Mouse (Mus musculus) gastrocnemius, postnatal 14 days (tissue): Measurements from ENCODE around the gene Prdx2. TPM values are rescaled to one million over a fixed set of nuclear protein-coding genes. Genes with fewer than 3 reads are reported as not detected.

Experiments used
- DNase-seq: peaks from one replicate; pipeline ENCODE4 v3.0.0; 2021; ENCODE audit warnings: mixed read lengths
- intact Hi-C: fragments of 180-260 bp; cut with DNase I; formaldehyde crosslinking; loops from one replicate; pipeline ENCODE4 v1.15.1; 2025; ENCODE audit warnings: low total_unique reads
- microRNA-seq, 2 experiments: library from miRNA; unstranded; fragments of <30 nt; microRNA quantifications; one replicate each; pipeline ENCODE4 v1.2.0; 2021
- total RNA-seq, 2 experiments: library from RNA; stranded (reverse); gene quantifications; 2 replicates each; pipeline ENCODE4 v1.2.3; 2021

Prdx2 gene
- total RNA-seq, 2 experiments from 2014 or later = 224 to 248 TPM

GRCm38 (mm10) chr8:84989810-84990209 lies 20.4 kb downstream of the Prdx2 start:
- peak; percentile 93 for DNase-seq
- intact Hi-C loops = no loop called here

GRCm38 (mm10) chr8:84990349-84990748 lies 21.0 kb downstream of the Prdx2 start, which contains the start of gene Hook2:
Hook2 (plus strand) TSS chr8:84990603.
- intact Hi-C loops = no loop called here
- DNase-seq = peak; percentile 96

GRCm38 (mm10) chr8:84990836-84991235 lies 21.4 kb downstream of the Prdx2 start:
- intact Hi-C loops = no loop called here
- DNase-seq = peak; percentile 40

- intact Hi-C loops = no loop called here
- no peak for DNase-seq
Measured at GRCm38 (mm10) chr8:84994375-84994774, 25.0 kb downstream of the Prdx2 start.

- intact Hi-C loops = loop anchor here (5.0 kb wide), 1 partner anchor 68 kb away; no protein-coding TSS in a partner anchor
- DNase-seq = peak; percentile 56
Measured at GRCm38 (mm10) chr8:84995680-84996079, 26.3 kb downstream of the Prdx2 start.

GRCm38 (mm10) chr8:84996978-84997377 lies 27.6 kb downstream of the Prdx2 start:
- DNase-seq = no peak
- intact Hi-C loops = loop anchor here (5.0 kb wide), 1 partner anchor 70 kb away; no protein-coding TSS in a partner anchor

GRCm38 (mm10) chr8:84997649-84998295 lies 28.4 kb downstream of the Prdx2 start:
- intact Hi-C loops = loop anchor here (5.0 kb wide), 1 partner anchor 70 kb away; no protein-coding TSS in a partner anchor
- peak; percentile 92 for DNase-seq

GRCm38 (mm10) chr8:85007686-85008085 lies 38.3 kb downstream of the Prdx2 start:
- intact Hi-C loops = no loop called here
- peak; percentile 52 for DNase-seq

GRCm38 (mm10) chr8:85011242-85011641 lies 41.9 kb downstream of the Prdx2 start:
- no peak for DNase-seq
- intact Hi-C loops = no loop called here

GRCm38 (mm10) chr8:85013230-85013840 lies 43.9 kb downstream of the Prdx2 start:
- peak; percentile 63 for DNase-seq
- intact Hi-C loops = no loop called here

- no peak for DNase-seq
- intact Hi-C loops = no loop called here
Measured at GRCm38 (mm10) chr8:85014431-85014830, 45.0 kb downstream of the Prdx2 start, which contains the start of gene Best2. Best2 (minus strand) TSS chr8:85014531.

- no peak for DNase-seq
- intact Hi-C loops = no loop called here
Measured at GRCm38 (mm10) chr8:85016724-85017123, 47.3 kb downstream of the Prdx2 start.

- no peak for DNase-seq
- intact Hi-C loops = no loop called here
Measured at GRCm38 (mm10) chr8:85017209-85017608, 47.8 kb downstream of the Prdx2 start.

GRCm38 (mm10) chr8:85021514-85022055 lies 52.2 kb downstream of the Prdx2 start:
- intact Hi-C loops = no loop called here
- no peak for DNase-seq

- intact Hi-C loops = no loop called here
- no peak for DNase-seq
Measured at GRCm38 (mm10) chr8:85023846-85024245, 54.5 kb downstream of the Prdx2 start.

Small RNA genes lying within 50 kb of the gene (microRNA-seq; reads per million reads assigned to microRNA genes)
- 0 reads per million in 2 experiments for gene Gm24197

Other genes with a start within 250 kb of the Prdx2 start
- 1 to 10 TPM in 1 of 2 experiments, under 1 TPM in 1; 0.66 to 1.1 TPM for gene G430095P16Rik, start 246.6 kb upstream of the Prdx2 start, total RNA-seq
- gene Nfix, start 169.2 kb upstream of the Prdx2 start, total RNA-seq = 100 to 1,000 TPM; 531 to 566 TPM
- 1 to 10 TPM; 6.0 to 7.2 TPM for gene Dand5, start 146.8 kb upstream of the Prdx2 start, total RNA-seq
- 10 to 100 TPM; 28.4 to 28.8 TPM for gene Gadd45gip1, start 138.1 kb upstream of the Prdx2 start, total RNA-seq
- gene Rad23a, start 128.9 kb upstream of the Prdx2 start, total RNA-seq = 100 to 1,000 TPM; 122 to 124 TPM
- gene Calr, start 122.7 kb upstream of the Prdx2 start, total RNA-seq = 100 to 1,000 TPM; 197 to 229 TPM
- gene Farsa, start 112.6 kb upstream of the Prdx2 start, total RNA-seq = 10 to 100 TPM; 24.8 to 25.5 TPM
- 1 to 10 TPM; 2.1 to 2.6 TPM for gene Syce2, start 97.5 kb upstream of the Prdx2 start, total RNA-seq
- 10 to 100 TPM; 23.3 to 30.0 TPM for gene Gcdh, start 75.7 kb upstream of the Prdx2 start, total RNA-seq
- under 1 TPM in 1 of 2 experiments, not detected in 1; 0.23 TPM for gene Klf1, start 67.7 kb upstream of the Prdx2 start, total RNA-seq
- 1 to 10 TPM; 5.7 to 6.9 TPM for gene Dnase2a, start 61.0 kb upstream of the Prdx2 start, total RNA-seq
- under 1 TPM in 1 of 2 experiments, not detected in 1; 0.07 TPM for gene Mast1, start 32.2 kb upstream of the Prdx2 start, total RNA-seq
- gene Rtbdn, start 22.6 kb upstream of the Prdx2 start, total RNA-seq = not detected
- gene Gm49661, start 154 bp upstream of the Prdx2 start, total RNA-seq = not detected
- gene Rnaseh2a, start 180 bp downstream of the Prdx2 start, total RNA-seq = 10 to 100 TPM; 22.6 to 28.4 TPM
- gene Junb, start 9.1 kb downstream of the Prdx2 start, total RNA-seq = 1 to 10 TPM; 6.2 to 6.3 TPM
- gene Hook2, start 21.0 kb downstream of the Prdx2 start, total RNA-seq = 1 to 10 TPM; 1.4 to 1.5 TPM
- gene Best2, start 44.9 kb downstream of the Prdx2 start, total RNA-seq = not detected
- 10 to 100 TPM; 44.3 to 44.9 TPM for gene Asna1, start 55.7 kb downstream of the Prdx2 start, total RNA-seq
- 10 to 100 TPM; 77.5 to 92.1 TPM for gene Trir, start 57.2 kb downstream of the Prdx2 start, total RNA-seq
- 10 to 100 TPM; 24.6 to 27.9 TPM for gene Tnpo2, start 67.3 kb downstream of the Prdx2 start, total RNA-seq
- 1 to 10 TPM; 3.6 to 4.7 TPM for gene Fbxw9, start 90.5 kb downstream of the Prdx2 start, total RNA-seq
- gene Gm5741, start 98.4 kb downstream of the Prdx2 start, total RNA-seq = not detected
- 10 to 100 TPM; 18.2 to 20.2 TPM for gene Dhps, start 102.2 kb downstream of the Prdx2 start, total RNA-seq
- 10 to 100 TPM; 45.3 to 46.2 TPM for gene Wdr83os, start 111.2 kb downstream of the Prdx2 start, total RNA-seq
- gene Wdr83, start 111.7 kb downstream of the Prdx2 start, total RNA-seq = 10 to 100 TPM; 13.2 to 15.1 TPM
- gene Man2b1, start 113.7 kb downstream of the Prdx2 start, total RNA-seq = 10 to 100 TPM; 13.6 to 14.0 TPM
- under 1 TPM; 0.86 to 0.92 TPM for gene Zfp791, start 153.5 kb downstream of the Prdx2 start, total RNA-seq
- not detected for gene Cks1brt, start 182.3 kb downstream of the Prdx2 start, total RNA-seq